15 mouse cellular contexts compared by ENCODE assay signal in genomic region chr11:95596704-95597103, GRCm38 (mm10). TPM values are rescaled to one million over a fixed set of nuclear protein-coding genes. Genes with fewer than 3 reads are reported as not detected.
DNase-seq lines count a peak whose midpoint lies in the region; ATAC-seq and TF ChIP-seq lines count a peak whose summit lies in the region.
"Had no signal": no experiment of that assay in that cellular context is flagged by ENCODE, and none has a peak within 500 bp of the region (broad histone marks: within the 10 kb centered on the region; RNA-seq: fewer than 3 reads in every experiment).

No protein-coding gene starts in this region.

- ATAC-seq in embryonic facial prominence, embryonic 12.5 days (ENCODE audit: insufficient number of reproducible peaks, insufficient read depth, low FRiP score, low TSS enrichment) = no peak
- no peak for ATAC-seq in frontal cortex, adult (ENCODE audit: low TSS enrichment)
- ATAC-seq: forebrain, embryonic 13.5 days; midbrain, embryonic 15.5 days had no signal

- TF ChIP-seq POLR2A in kidney, adult 2 months (IDR thresholded peaks at IDR 0.05; ENCODE audit: low read depth, low read length) = no peak

- no peaks in the 10 kb centered on the region for H3K9me3 ChIP-seq in embryonic facial prominence, embryonic 12.5 days
- H3K9me3 ChIP-seq: forebrain, embryonic 13.5 days; midbrain, embryonic 15.5 days had no signal

- H3K36me3 ChIP-seq in kidney, adult 2 months (ENCODE audit: control insufficient read depth, insufficient read depth, low read length) = no peaks in the 10 kb centered on the region
- H3K36me3 ChIP-seq in embryonic facial prominence, embryonic 12.5 days = no peaks in the 10 kb centered on the region
- H3K36me3 ChIP-seq: midbrain, embryonic 15.5 days had no signal

- intact Hi-C loops in gastrocnemius, adult 2 months (cut with DNase I) = no loop called here

- 54% methylated on average over 11 of the region's 11 CpGs for WGBS in kidney, adult 2 months
- 32% methylated on average over 11 of the region's 11 CpGs for WGBS in embryonic facial prominence, embryonic 12.5 days

- peak; percentile 78 for DNase-seq in gastrocnemius, adult 2 months
- no peak for DNase-seq in gastrocnemius, postnatal 4 days (ENCODE audit: low spot score in 2 of 2)
- peak; percentile 51 for DNase-seq in kidney, adult 2 months
- no peak for DNase-seq in kidney, adult 9 months
- DNase-seq in kidney, postnatal 10 days = peak; percentile 73
- DNase-seq: cerebellum, adult 9-10 months; right cerebral cortex, postnatal 25 days; thymus, postnatal 14 days had no signal

- no peak overlapping the region for H3K27ac ChIP-seq in gastrocnemius, adult 2 months
- no peak overlapping the region for H3K27ac ChIP-seq in kidney, adult 2 months (ENCODE audit: insufficient read depth, low read depth, low read length)
- 0 out of 2 replicates have a peak overlapping the region, but pooled peaks have one; percentile 5 for H3K27ac ChIP-seq in embryonic facial prominence, embryonic 12.5 days
- H3K27ac ChIP-seq: forebrain, embryonic 13.5 days; macrophage; midbrain, embryonic 15.5 days had no signal

- no peak overlapping the region for H3K4me3 ChIP-seq in gastrocnemius, adult 2 months
- no peak overlapping the region for H3K4me3 ChIP-seq in kidney, adult 2 months (ENCODE audit: insufficient read depth, low read depth, low read length)
- H3K4me3 ChIP-seq in embryonic facial prominence, embryonic 12.5 days = no peak overlapping the region
- H3K4me3 ChIP-seq: forebrain, embryonic 13.5 days; midbrain, embryonic 15.5 days had no signal

- no peak overlapping the region; the same call in 1 of the 2 replicates for H3K9ac ChIP-seq in embryonic facial prominence, embryonic 12.5 days
- H3K9ac ChIP-seq: forebrain, embryonic 13.5 days; midbrain, embryonic 15.5 days had no signal

- no peak overlapping the region for H3K4me2 ChIP-seq in embryonic facial prominence, embryonic 12.5 days (replicated peaks)
- H3K4me2 ChIP-seq: forebrain, embryonic 13.5 days; liver, embryonic 11.5 days; midbrain, embryonic 15.5 days had no signal

- H3K4me1 ChIP-seq in kidney, adult 2 months (ENCODE audit: control insufficient read depth, insufficient read depth, low read length) = peaks cover 9% of the 10 kb centered on the region; the same call in 1 of the 2 replicates
- peaks cover 34% of the 10 kb centered on the region for H3K4me1 ChIP-seq in embryonic facial prominence, embryonic 12.5 days

- no peak for TF ChIP-seq CTCF in gastrocnemius, adult 2 months (IDR thresholded peaks at IDR 0.05)
- no peak for TF ChIP-seq CTCF in kidney, adult 2 months (conservative IDR thresholded peaks at IDR 0.05; ENCODE audit: insufficient read depth, insufficient read length, low read depth, low read length)

- no peaks in the 10 kb centered on the region for H3K27me3 ChIP-seq in kidney, adult 2 months (replicated peaks; ENCODE audit: control insufficient read depth, insufficient read depth, low read length)
- peaks cover 35% of the 10 kb centered on the region for H3K27me3 ChIP-seq in embryonic facial prominence, embryonic 12.5 days

RNA-seq across cellular contexts. Expression of gene Ngfr, which starts 9.2 kb away (rescaled TPM):
- under 1 TPM; 0.13 to 0.31 TPM for total RNA-seq in gastrocnemius, adult 2 months (2021)
- 10 to 100 TPM; 24.2 to 25.0 TPM for total RNA-seq in gastrocnemius, postnatal 4 days (2021)
- 5.7 and 6.6 TPM in 2 replicates for polyA plus RNA-seq in kidney, adult 2 months (2012; rRNA removed)
- 33.0 and 36.7 TPM in 2 replicates for polyA plus RNA-seq in embryonic facial prominence, embryonic 12.5 days (2016; fragmentation: Nextera tagmentation; extraction: Ambion mirVana)
- total RNA-seq: MEL had no signal

Comparison
In these comparisons a context has a peak if more than half of its experiments do, and no peak if none do; other contexts are left out.
1. DNase-seq: peak in gastrocnemius, adult 2 months (single experiment), kidney, adult 2 months (single experiment) and kidney, postnatal 10 days (single experiment); none in gastrocnemius, postnatal 4 days (0 of 2) and kidney, adult 9 months (single experiment).
2. RNA of gene Ngfr, which starts 9.2 kb away (total RNA-seq): 24.2 to 25.0 TPM in gastrocnemius, postnatal 4 days; 0.13 to 0.31 TPM in gastrocnemius, adult 2 months; every median in the first group is over 10 times any median in the second.